Mouse (Mus musculus): ENCODE data around the gene Uhrf2.
"Not testable (repeated sequence)": the region's sequence is repeated elsewhere in the genome, so short reads cannot be mapped to it uniquely, and the experiment has no call there.

Uhrf2 gene

DNA sequence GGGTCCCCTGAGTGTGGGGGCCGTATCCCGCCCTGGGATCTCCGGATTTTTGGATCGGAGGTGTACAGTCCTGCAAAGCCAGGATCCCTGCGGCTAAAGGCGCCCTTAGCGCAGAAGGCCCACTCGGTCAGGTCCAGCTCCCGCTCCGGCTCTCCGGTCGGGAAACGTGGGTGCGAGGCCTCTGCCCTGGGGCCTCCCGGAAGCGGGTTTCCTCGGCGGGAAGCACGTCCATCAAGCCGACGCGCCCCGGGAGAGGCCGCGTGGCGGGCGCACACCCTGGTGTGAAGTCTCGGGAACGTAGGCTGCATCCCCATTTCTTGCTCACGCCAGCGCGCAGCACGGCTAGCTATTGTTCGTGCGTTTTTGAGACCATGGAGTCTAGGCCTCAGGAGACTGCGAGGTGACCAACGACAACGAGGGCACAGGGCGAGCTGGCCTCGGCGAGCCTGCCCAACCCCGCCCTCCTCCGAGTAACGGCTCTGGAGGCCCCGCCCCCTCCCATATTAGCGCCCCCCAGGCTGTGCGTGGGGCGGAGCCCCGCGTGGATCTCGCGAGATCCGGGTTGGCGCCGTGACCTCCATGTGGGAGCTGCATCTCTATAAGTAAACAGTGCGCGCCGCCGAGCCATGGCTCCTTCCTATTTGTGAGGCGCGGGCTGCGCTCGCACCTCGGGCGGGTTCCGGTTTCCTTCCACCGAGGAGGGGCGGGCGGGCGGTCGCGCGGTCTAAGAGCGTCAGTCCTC is at the start of gene Uhrf2:
Gene Uhrf2 (plus strand): TSS at position 620 of the 742 bp plus-strand sequence.
- in situ Hi-C loops (cut with MboI; ENCODE audit: low sequenced_read_pairs): no loop called here

- in situ Hi-C loops (cut with MboI; ENCODE audit: low sequenced_read_pairs): no loop called here
Measured at GRCm38 (mm10) chr19:29984208-29985005, 45.9 kb upstream of the Uhrf2 start.

- in situ Hi-C loops (cut with MboI; ENCODE audit: low sequenced_read_pairs): no loop called here
Measured at GRCm38 (mm10) chr19:29986464-29987091, 43.7 kb upstream of the Uhrf2 start.

- in situ Hi-C loops (cut with MboI; ENCODE audit: low sequenced_read_pairs): no loop called here
Measured at GRCm38 (mm10) chr19:30000406-30001365, 29.6 kb upstream of the Uhrf2 start.

- in situ Hi-C loops (cut with MboI; ENCODE audit: low sequenced_read_pairs): no loop called here
Measured at GRCm38 (mm10) chr19:30001550-30001949, 28.8 kb upstream of the Uhrf2 start.

DNA sequence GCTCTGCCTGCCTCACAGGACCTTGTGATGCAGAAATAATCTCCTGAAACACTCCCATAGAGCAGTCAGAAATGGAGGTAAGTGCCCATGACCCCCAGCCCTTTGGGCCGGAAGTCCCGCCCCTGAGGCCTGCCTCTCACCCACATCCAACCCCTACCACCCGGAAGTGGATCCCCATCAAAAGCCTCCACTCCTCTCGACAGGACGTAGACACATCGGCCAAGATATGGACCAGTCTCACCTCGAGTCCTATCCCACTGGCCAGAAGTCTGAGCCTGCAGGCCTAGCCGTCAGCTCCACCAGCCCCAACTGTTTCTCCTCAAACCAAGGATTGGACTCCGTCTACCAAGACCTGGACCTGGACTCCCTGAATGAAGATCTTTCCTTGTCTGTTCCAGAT is 26.7 kb upstream of the Uhrf2 start, which contains the start of gene Trpd52l3:
Gene Trpd52l3 (plus strand): TSS at position 170 of the 400 bp plus-strand sequence.
- in situ Hi-C loops (cut with MboI; ENCODE audit: low sequenced_read_pairs): no loop called here

GRCm38 (mm10) chr19:30006371-30006770 is 23.9 kb upstream of the Uhrf2 start:
- in situ Hi-C loops (cut with MboI; ENCODE audit: low sequenced_read_pairs): no loop called here

GRCm38 (mm10) chr19:30010520-30011296 is 19.6 kb upstream of the Uhrf2 start:
- in situ Hi-C loops (cut with MboI; ENCODE audit: low sequenced_read_pairs): no loop called here

GRCm38 (mm10) chr19:30014331-30014730 is 16.0 kb upstream of the Uhrf2 start:
- in situ Hi-C loops (cut with MboI; ENCODE audit: low sequenced_read_pairs): no loop called here

DNA sequence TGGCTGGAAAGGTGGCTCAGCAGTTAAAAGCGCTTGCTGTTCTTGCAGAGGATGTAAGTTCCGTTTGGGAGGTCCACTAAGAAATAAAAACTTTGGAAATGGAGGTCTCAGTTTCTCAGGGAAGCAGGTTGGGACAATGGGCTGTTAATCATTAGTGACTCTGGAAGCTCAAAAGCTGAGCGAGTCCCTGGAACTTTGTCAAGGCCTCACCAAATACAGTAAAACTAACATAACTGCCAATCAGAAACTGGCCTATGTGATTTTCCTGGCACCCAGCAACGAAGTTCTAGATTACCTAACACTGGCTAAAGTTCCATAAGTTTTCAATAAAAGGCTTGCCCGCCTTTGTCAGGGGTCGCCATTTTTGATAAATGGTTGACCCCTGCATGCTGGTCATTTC is 14.2 kb upstream of the Uhrf2 start:
- in situ Hi-C loops (cut with MboI; ENCODE audit: low sequenced_read_pairs): no loop called here

DNA sequence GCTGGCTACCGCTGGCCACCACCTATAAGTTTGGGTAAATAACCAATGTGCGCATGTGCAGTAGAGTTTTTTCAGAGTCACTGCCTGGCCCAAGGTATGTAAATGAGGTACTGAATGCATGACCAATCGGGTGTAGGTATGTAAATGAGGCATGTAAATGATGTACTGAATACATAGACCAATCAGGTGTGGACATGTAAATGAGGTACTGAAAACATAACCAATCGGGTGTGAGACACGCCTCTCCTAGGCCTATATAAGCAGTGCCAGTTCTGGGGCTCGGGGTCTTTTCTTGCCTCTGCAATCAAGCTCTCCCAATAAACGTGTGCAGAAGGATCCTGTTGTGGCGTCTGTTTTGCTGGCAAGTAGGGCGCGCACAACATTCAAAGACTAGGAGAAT is 6.9 kb upstream of the Uhrf2 start:
- in situ Hi-C loops (cut with MboI; ENCODE audit: low sequenced_read_pairs): not testable (repeated sequence)

- in situ Hi-C loops (cut with MboI; ENCODE audit: low sequenced_read_pairs): no loop called here
Measured at GRCm38 (mm10) chr19:30029002-30029710, 1.2 kb upstream of the Uhrf2 start.

GRCm38 (mm10) chr19:30030636-30031467 is 539 bp downstream of the Uhrf2 start:
- in situ Hi-C loops (cut with MboI; ENCODE audit: low sequenced_read_pairs): no loop called here

DNA sequence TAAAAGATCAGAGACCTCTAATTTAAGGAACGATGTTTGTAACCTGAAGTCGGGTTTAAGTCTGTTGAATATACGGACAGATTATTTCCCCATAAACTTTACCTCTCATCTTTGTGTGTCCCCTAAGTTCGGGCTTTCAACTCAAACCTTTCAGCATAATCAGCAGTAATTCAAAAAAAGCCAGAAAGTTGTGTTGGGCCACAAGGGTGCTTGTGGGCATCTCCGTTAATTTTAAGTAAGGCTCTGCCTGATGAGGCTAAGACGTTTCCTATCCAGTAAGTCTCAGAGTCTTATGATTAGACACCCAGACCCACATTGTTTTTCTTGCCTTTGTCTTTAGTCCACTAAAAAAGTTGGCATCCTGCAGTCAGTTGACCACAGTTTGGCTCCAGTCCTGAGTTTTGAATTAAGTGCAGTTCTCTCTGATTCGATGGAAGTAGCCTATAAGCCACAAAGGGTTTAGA is 1.2 kb downstream of the Uhrf2 start:
- in situ Hi-C loops (cut with MboI; ENCODE audit: low sequenced_read_pairs): no loop called here

DNA sequence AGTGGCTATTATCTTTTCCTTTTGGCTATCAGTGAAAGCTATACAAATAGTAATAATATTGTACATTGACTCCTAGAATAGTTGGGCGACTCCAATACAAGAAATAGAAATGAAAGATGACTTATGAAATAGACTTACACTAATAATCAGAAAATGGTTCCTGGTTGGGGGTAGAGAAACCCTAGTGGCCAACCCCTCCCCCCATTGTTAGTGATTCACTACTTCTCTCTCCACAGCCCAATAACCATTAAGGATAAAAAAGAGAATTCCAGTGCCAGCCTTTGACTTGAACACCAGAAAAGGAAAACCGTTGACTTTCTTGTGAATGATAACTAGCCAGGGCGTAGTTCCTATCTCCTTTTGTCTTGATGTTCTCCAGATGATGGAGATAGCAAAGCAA is 1.9 kb downstream of the Uhrf2 start:
- in situ Hi-C loops (cut with MboI; ENCODE audit: low sequenced_read_pairs): no loop called here

- in situ Hi-C loops (cut with MboI; ENCODE audit: low sequenced_read_pairs): no loop called here
Measured at GRCm38 (mm10) chr19:30035361-30035760, 5.0 kb downstream of the Uhrf2 start.

DNA sequence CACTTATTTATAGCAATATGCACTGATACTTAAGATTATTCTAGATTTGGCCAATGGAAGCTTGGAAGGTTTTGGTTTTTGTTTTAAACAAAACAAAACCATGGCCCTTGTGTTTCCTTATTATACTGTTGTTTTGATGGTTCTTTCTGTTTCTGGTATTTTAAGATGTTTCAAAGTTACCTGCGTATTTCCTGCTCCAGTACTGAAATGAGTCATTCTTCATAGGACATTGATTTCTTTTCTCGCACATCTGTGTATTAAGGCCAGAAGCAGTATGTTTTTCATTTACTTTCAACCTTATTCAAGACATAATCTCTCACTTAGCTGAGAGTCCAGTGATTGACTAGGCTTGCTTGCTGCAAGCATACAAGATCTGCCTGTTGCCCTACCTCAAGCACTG is 13.4 kb downstream of the Uhrf2 start:
- in situ Hi-C loops (cut with MboI; ENCODE audit: low sequenced_read_pairs): no loop called here

DNA sequence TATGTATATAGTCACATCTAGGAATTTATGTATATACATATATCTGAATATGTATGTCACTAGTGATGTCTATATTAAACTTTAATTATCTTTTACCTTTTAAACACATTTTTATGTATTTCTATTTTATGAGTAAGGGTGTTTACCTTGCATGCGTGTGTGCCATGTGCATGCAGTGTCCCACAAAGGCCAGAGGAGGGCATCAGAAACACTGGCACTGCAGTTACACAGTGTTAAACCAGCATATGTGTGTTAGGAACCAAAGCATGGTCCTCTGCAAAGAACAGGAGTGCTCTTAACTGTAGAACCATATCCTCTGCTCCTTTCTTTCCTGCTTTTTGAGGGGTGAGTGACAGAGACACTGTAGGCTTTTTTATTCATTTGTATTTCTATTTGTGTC is 14.3 kb downstream of the Uhrf2 start:
- in situ Hi-C loops (cut with MboI; ENCODE audit: low sequenced_read_pairs): no loop called here
